Mouse (Mus musculus) myocyte (in vitro differentiated cells): ENCODE measurements around the gene Csnk2b.

Experiments used
- MAX ChIP-seq: IDR thresholded peaks from one replicate; pipeline ENCODE4 v1.6.1; 2011; ENCODE audit warnings: low read depth, mild to moderate bottlenecking, control low read depth
- POLR2A ChIP-seq: IDR thresholded peaks from one replicate; pipeline ENCODE4 v1.6.1; 2011; ENCODE audit warnings: low read depth, mild to moderate bottlenecking, control low read depth, moderate library complexity; ENCODE audit not compliant: insufficient read length
- TCF3 ChIP-seq: IDR thresholded peaks from one replicate; pipeline ENCODE4 v1.6.1; 2011; ENCODE audit warnings: low read depth, control low read depth; ENCODE audit not compliant: insufficient read length

GRCm38 (mm10) chr17:35080248-35080647, 41.6 kb downstream of the Csnk2b start:
- TF ChIP-seq POLR2A: no peak
- no peak for TF ChIP-seq MAX
- no peak for TF ChIP-seq TCF3
